Mouse (Mus musculus) heart, adult 2 months (tissue): ENCODE measurements around the gene Rpl35a. TPM values are rescaled to one million over a fixed set of nuclear protein-coding genes. Genes with fewer than 3 reads are reported as not detected.
A peak's percentile ranks its signal among the peaks of the same experiment; 100 is the strongest.

Source experiments
- DNase-seq, 2 experiments: peaks; one replicate each; pipeline ENCODE4 v3.0.0; 2021
- H3K27ac ChIP-seq: fragments of 200-600 bp; 2 replicates; pipeline ENCODE4 v1.8.1; 2022
- H3K27me3 ChIP-seq: fragments of 200-500 bp; 2 replicates; pipeline ENCODE4 v1.6.1; 2012; ENCODE audit warnings: mild to moderate bottlenecking, low read length, inconsistent platforms, mixed read lengths; ENCODE audit not compliant: control insufficient read depth, insufficient read depth
- H3K36me3 ChIP-seq: fragments of 200-500 bp; 2 replicates; pipeline ENCODE4 v1.6.1; 2012; ENCODE audit warnings: low read length, inconsistent platforms; ENCODE audit not compliant: control insufficient read depth, insufficient read depth
- H3K4me1 ChIP-seq: fragments of 200-500 bp; 2 replicates; pipeline ENCODE4 v1.6.1; 2011; ENCODE audit warnings: low read length; ENCODE audit not compliant: control insufficient read depth, insufficient read depth
- H3K4me3 ChIP-seq: fragments of 200-600 bp; 2 replicates; pipeline ENCODE4 v1.8.1; 2022
- H3K79me2 ChIP-seq: fragments of 200-500 bp; replicated peaks from 2 replicates; pipeline ENCODE4 v1.6.1; 2012; ENCODE audit warnings: mild to moderate bottlenecking, inconsistent platforms, low read length, moderate library complexity, mixed read lengths; ENCODE audit not compliant: control insufficient read depth, insufficient read depth
- H3K9ac ChIP-seq: fragments of 200-500 bp; 2 replicates; pipeline ENCODE4 v1.6.1; 2012; ENCODE audit warnings: low read depth, mild to moderate bottlenecking, control low read depth, inconsistent platforms, low read length, mixed read lengths
- CTCF ChIP-seq: fragments of 200-600 bp; IDR thresholded peaks from 2 replicates; pipeline ENCODE4 v1.8.1; 2022; ENCODE audit warnings: antibody characterized with exemption, mild to moderate bottlenecking, moderate library complexity
- EP300 ChIP-seq: fragments of 200-500 bp; IDR thresholded peaks from 2 replicates; pipeline ENCODE4 v1.6.1; 2011; ENCODE audit warnings: low read depth, low read length, control low read depth; ENCODE audit not compliant: insufficient read depth
- POLR2A ChIP-seq: fragments of 200-500 bp; IDR thresholded peaks from 2 replicates; pipeline ENCODE4 v1.6.1; 2011; ENCODE audit warnings: mild to moderate bottlenecking, low read depth, low read length, control low read depth; ENCODE audit not compliant: insufficient read depth
- WGBS: fragments of 180-500 bp; shearing (Covaris S2); methylation state at CpG from one replicate; pipeline ENCODE4 v1.1.7; 2018; 5-methylcytosine and 5-hydroxymethylcytosine counted together
- intact Hi-C: fragments of 180-260 bp; cut with DNase I; formaldehyde crosslinking; loops from one replicate; pipeline ENCODE4 v1.15.1; 2025
- polyA plus RNA-seq: library from polyadenylated mRNA; depleted of rRNA; stranded (reverse); fragments of >200 nt; gene quantifications from 2 replicates; pipeline ENCODE4 v1.2.3, GENCODE M21; 2012
- total RNA-seq, 2 experiments: library from RNA; stranded (reverse); gene quantifications; 2 replicates each; pipeline ENCODE4 v1.2.3; 2021

Rpl35a gene
- total and polyA plus RNA-seq, 3 experiments = 167 to 319 (median 298) TPM

- intact Hi-C loops = no loop called here
- TF ChIP-seq EP300 (no peak), CTCF (no peak), POLR2A (no peak)
- WGBS = under 1% methylated on average over 35 of the region's 35 CpGs
- Histone ChIP-seq H3K36me3 (peaks cover 10% of the 10 kb centered on the region), H3K27me3 (no peaks in the 10 kb centered on the region), H3K27ac (peak overlapping the region; percentile 51), H3K4me1 (peaks cover 2% of the 10 kb centered on the region), H3K9ac (peak overlapping the region; percentile 81), H3K79me2 (no peaks in the 10 kb centered on the region), H3K4me3 (peak overlapping the region; percentile 81)
- no peak for DNase-seq
Observed at GRCm38 (mm10) chr16:33062682-33063131, 6.5 kb downstream of the Rpl35a start.

- no peaks in the 10 kb centered on the region for H3K79me2 ChIP-seq
- peak overlapping the region; percentile 81 for H3K9ac ChIP-seq
- H3K4me3 ChIP-seq = peak overlapping the region; percentile 81
- no peaks in the 10 kb centered on the region for H3K27me3 ChIP-seq
- no peaks in the 10 kb centered on the region; the same call in 1 of the 2 replicates for H3K4me1 ChIP-seq
- H3K36me3 ChIP-seq = peaks cover 6% of the 10 kb centered on the region
- no peak for DNase-seq
- intact Hi-C loops = no loop called here
- H3K27ac ChIP-seq = no peak overlapping the region
- WGBS = 9% methylated on average over 7 of the region's 7 CpGs
- TF ChIP-seq POLR2A (no peak), EP300 (no peak), CTCF (no peak)
Observed at GRCm38 (mm10) chr16:33063267-33063666, 7.0 kb downstream of the Rpl35a start.

- H3K36me3 ChIP-seq = no peaks in the 10 kb centered on the region
- intact Hi-C loops = no loop called here
- H3K4me1 ChIP-seq = no peaks in the 10 kb centered on the region; the same call in 1 of the 2 replicates
- H3K4me3 ChIP-seq = no peak overlapping the region
- WGBS = 81% methylated on average over 9 of the region's 9 CpGs
- no peak for DNase-seq
- H3K9ac ChIP-seq = no peak overlapping the region
- no peak overlapping the region for H3K27ac ChIP-seq
- H3K79me2 ChIP-seq = no peaks in the 10 kb centered on the region
- TF ChIP-seq EP300 (no peak), POLR2A (no peak), CTCF (no peak)
- no peaks in the 10 kb centered on the region for H3K27me3 ChIP-seq
Observed at GRCm38 (mm10) chr16:33064636-33065035, 8.4 kb downstream of the Rpl35a start.

- no peaks in the 10 kb centered on the region for H3K79me2 ChIP-seq
- TF ChIP-seq POLR2A = no peak
- TF ChIP-seq CTCF = no peak
- no peak overlapping the region for H3K4me3 ChIP-seq
- DNase-seq = no peak
- no peaks in the 10 kb centered on the region for H3K36me3 ChIP-seq
- H3K4me1 ChIP-seq = no peaks in the 10 kb centered on the region
- H3K27me3 ChIP-seq = no peaks in the 10 kb centered on the region
- H3K9ac ChIP-seq = no peak overlapping the region
- intact Hi-C loops = no loop called here
- H3K27ac ChIP-seq = no peak overlapping the region
Observed at GRCm38 (mm10) chr16:33070928-33071327, 14.7 kb downstream of the Rpl35a start.

GRCm38 (mm10) chr16:33072871-33073557 lies 16.8 kb downstream of the Rpl35a start:
- Histone ChIP-seq H3K9ac (no peak overlapping the region), H3K36me3 (no peaks in the 10 kb centered on the region), H3K27ac (no peak overlapping the region), H3K4me1 (no peaks in the 10 kb centered on the region), H3K79me2 (no peaks in the 10 kb centered on the region), H3K27me3 (no peaks in the 10 kb centered on the region), H3K4me3 (no peak overlapping the region)
- DNase-seq = no peak
- intact Hi-C loops = no loop called here
- TF ChIP-seq POLR2A = no peak
- no peak for TF ChIP-seq EP300
- TF ChIP-seq CTCF = no peak
- 89% methylated on average over 6 of the region's 6 CpGs for WGBS

- WGBS = 60% methylated on average over 5 of the region's 5 CpGs
- Histone ChIP-seq H3K27ac (no peak overlapping the region), H3K27me3 (no peaks in the 10 kb centered on the region), H3K4me3 (no peak overlapping the region), H3K36me3 (no peaks in the 10 kb centered on the region), H3K79me2 (no peaks in the 10 kb centered on the region), H3K9ac (no peak overlapping the region), H3K4me1 (no peaks in the 10 kb centered on the region)
- DNase-seq = no peak
- intact Hi-C loops = no loop called here
- TF ChIP-seq CTCF (no peak), EP300 (no peak), POLR2A (no peak)
Observed at GRCm38 (mm10) chr16:33074967-33075366, 18.7 kb downstream of the Rpl35a start.
